Mouse (Mus musculus) lung, adult 18-20 months (tissue): ENCODE measurements around the gene Galns.

Experiments used
- DNase-seq, 2 experiments: peaks; one replicate each; pipeline ENCODE4 v3.0.0; 2022; ENCODE audit warnings: mixed read lengths in 2 of 2

Gene Galns

GRCm38 (mm10) chr8:122531312-122531711, 80.0 kb downstream of the Galns start:
- no peak for DNase-seq

- DNase-seq = no peak
Measured at GRCm38 (mm10) chr8:122529159-122529558, 82.1 kb downstream of the Galns start.
